Mouse (Mus musculus) hindbrain, embryonic 13.5 days (tissue): ENCODE measurements around the gene Birc7. TPM values are rescaled to one million over a fixed set of nuclear protein-coding genes. Genes with fewer than 3 reads are reported as not detected.

Experiments
- ATAC-seq: fragments of 200-750 bp; cut with Nextera tagmentation; 2 replicates; pipeline ENCODE4 v1.8.0; 2017; ENCODE audit warnings: moderate TSS enrichment; ENCODE audit not compliant: low FRiP score
- H3K27ac ChIP-seq: fragments of 300-500 bp; sonication (generic); 2 replicates; pipeline ENCODE4 v1.5.1; 2015; ENCODE audit warnings: inconsistent platforms, mild to moderate bottlenecking, moderate library complexity
- H3K27me3 ChIP-seq: fragments of 300-500 bp; sonication (generic); 2 replicates; pipeline ENCODE4 v1.6.1; 2015; ENCODE audit warnings: mild to moderate bottlenecking, inconsistent platforms
- H3K36me3 ChIP-seq: fragments of 300-500 bp; sonication (generic); 2 replicates; pipeline ENCODE4 v1.6.1; 2015; ENCODE audit warnings: mild to moderate bottlenecking, inconsistent platforms
- H3K4me1 ChIP-seq: fragments of 300-500 bp; sonication (generic); replicated peaks from 2 replicates; pipeline ENCODE4 v1.6.1; 2015; ENCODE audit warnings: inconsistent platforms
- H3K4me2 ChIP-seq: fragments of 300-500 bp; sonication (generic); 2 replicates; pipeline ENCODE4 v1.6.1; 2015; ENCODE audit warnings: inconsistent platforms, mild to moderate bottlenecking, moderate library complexity
- H3K4me3 ChIP-seq: fragments of 300-500 bp; sonication (generic); 2 replicates; pipeline ENCODE4 v1.5.1; 2015; ENCODE audit warnings: mild to moderate bottlenecking, inconsistent platforms
- H3K9ac ChIP-seq: fragments of 300-500 bp; sonication (generic); 2 replicates; pipeline ENCODE4 v1.6.1; 2015; ENCODE audit warnings: mild to moderate bottlenecking, inconsistent platforms
- H3K9me3 ChIP-seq: fragments of 300-500 bp; sonication (generic); 2 replicates; pipeline ENCODE4 v1.6.1; 2016; ENCODE audit warnings: inconsistent platforms
- WGBS: fragments of 180-500 bp; shearing (Covaris S2); methylation state at CpG from one replicate; pipeline ENCODE4 v1.1.7; 2015; 5-methylcytosine and 5-hydroxymethylcytosine counted together
- microRNA-seq: library from miRNA; unstranded; fragments of <30 nt; microRNA quantifications from one replicate; pipeline ENCODE4, GENCODE M21; 2016
- polyA plus RNA-seq: library from polyadenylated mRNA; unstranded; fragments of >200 nt; fragmentation: Nextera tagmentation; extraction: Ambion mirVana; gene quantifications from 2 replicates; pipeline ENCODE4 v1.2.1, GENCODE M21; 2015

Birc7 gene
- polyA plus RNA-seq, 1 experiment from 2014 or later, result 0.35 TPM

- Histone ChIP-seq H3K27ac (no peak overlapping the region), H3K9me3 (no peaks in the 10 kb centered on the region), H3K4me3 (no peak overlapping the region), H3K27me3 (no peaks in the 10 kb centered on the region), H3K4me2 (no peak overlapping the region), H3K9ac (no peak overlapping the region), H3K36me3 (no peaks in the 10 kb centered on the region), H3K4me1 (peaks cover 9% of the 10 kb centered on the region; the same call in 1 of the 2 replicates)
- ATAC-seq, result no peak
- WGBS, result 84% methylated on average over 7 of the region's 7 CpGs
These were observed 30.8 kb downstream of the Birc7 start for GRCm38 (mm10) chr2:180959605-180960004.

GRCm38 (mm10) chr2:180960187-180960586 lies 31.4 kb downstream of the Birc7 start:
- H3K27me3 ChIP-seq, result no peaks in the 10 kb centered on the region
- no peak overlapping the region for H3K27ac ChIP-seq
- ATAC-seq, result no peak
- H3K4me1 ChIP-seq, result peaks cover 5% of the 10 kb centered on the region; the same call in 1 of the 2 replicates
- no peaks in the 10 kb centered on the region for H3K36me3 ChIP-seq
- H3K9ac ChIP-seq, result no peak overlapping the region
- no peak overlapping the region for H3K4me3 ChIP-seq
- H3K9me3 ChIP-seq, result no peaks in the 10 kb centered on the region
- no peak overlapping the region for H3K4me2 ChIP-seq
- WGBS, result 73% methylated on average over 3 of the region's 3 CpGs

- H3K4me1 ChIP-seq, result peaks cover 11% of the 10 kb centered on the region
- ATAC-seq, result no peak
- no peak overlapping the region for H3K27ac ChIP-seq
- H3K9ac ChIP-seq, result no peak overlapping the region
- H3K36me3 ChIP-seq, result no peaks in the 10 kb centered on the region
- no peak overlapping the region for H3K4me2 ChIP-seq
- WGBS, result 80% methylated on average over 2 of the region's 2 CpGs
- no peaks in the 10 kb centered on the region for H3K27me3 ChIP-seq
- H3K9me3 ChIP-seq, result no peaks in the 10 kb centered on the region
- H3K4me3 ChIP-seq, result no peak overlapping the region
These were observed 33.9 kb downstream of the Birc7 start for GRCm38 (mm10) chr2:180962616-180963308.

GRCm38 (mm10) chr2:180963956-180964355 lies 35.1 kb downstream of the Birc7 start:
- no peak overlapping the region for H3K9ac ChIP-seq
- no peak overlapping the region for H3K27ac ChIP-seq
- H3K4me3 ChIP-seq, result no peak overlapping the region
- H3K4me1 ChIP-seq, result peaks cover 22% of the 10 kb centered on the region
- no peaks in the 10 kb centered on the region for H3K27me3 ChIP-seq
- no peaks in the 10 kb centered on the region for H3K9me3 ChIP-seq
- peaks cover 3% of the 10 kb centered on the region; the same call in 1 of the 2 replicates for H3K36me3 ChIP-seq
- no peak for ATAC-seq
- H3K4me2 ChIP-seq, result no peak overlapping the region
- 8% methylated on average over 5 of the region's 5 CpGs for WGBS

- Histone ChIP-seq H3K27me3 (no peaks in the 10 kb centered on the region), H3K4me1 (peaks cover 28% of the 10 kb centered on the region), H3K36me3 (peaks cover 20% of the 10 kb centered on the region), H3K27ac (peak overlapping the region; percentile 91), H3K9me3 (no peaks in the 10 kb centered on the region), H3K4me2 (peak overlapping the region; percentile 98), H3K9ac (peak overlapping the region; percentile 98), H3K4me3 (peak overlapping the region; percentile 95)
- no peak for ATAC-seq
- 18% methylated on average over 14 of the region's 14 CpGs for WGBS
These were observed 37.5 kb downstream of the Birc7 start for GRCm38 (mm10) chr2:180966092-180966882.

- H3K4me2 ChIP-seq, result peak within 1 kb of the TSS; percentile 98
- no peaks in the 10 kb centered on the region for H3K9me3 ChIP-seq
- H3K27ac ChIP-seq, result peak within 1 kb of the TSS; percentile 91
- peaks cover 28% of the 10 kb centered on the region for H3K4me1 ChIP-seq
- no peaks in the 10 kb centered on the region for H3K27me3 ChIP-seq
- H3K9ac ChIP-seq, result peak within 1 kb of the TSS; percentile 98
- peak within 1 kb of the TSS; percentile 95 for H3K4me3 ChIP-seq
- peaks cover 29% of the 10 kb centered on the region for H3K36me3 ChIP-seq
- ATAC-seq, result peak; percentile 92
- WGBS, result under 1% methylated on average over 57 of the region's 57 CpGs
These were observed 38.4 kb downstream of the Birc7 start, which contains the start of gene Arfgap1 for GRCm38 (mm10) chr2:180967010-180967763. Arfgap1 (plus strand) TSS chr2:180967225.

GRCm38 (mm10) chr2:180981133-180981532 lies 52.3 kb downstream of the Birc7 start:
- Histone ChIP-seq H3K4me3 (no peak overlapping the region), H3K9ac (no peak overlapping the region), H3K9me3 (no peaks in the 10 kb centered on the region), H3K36me3 (peaks cover 87% of the 10 kb centered on the region), H3K4me1 (no peaks in the 10 kb centered on the region), H3K27me3 (no peaks in the 10 kb centered on the region), H3K27ac (no peak overlapping the region), H3K4me2 (no peak overlapping the region)
- WGBS, result 88% methylated on average over 6 of the region's 6 CpGs
- no peak for ATAC-seq

Small RNAs within 50 kb of the gene (microRNA-seq; reads per million reads assigned to microRNA genes)
- 2.1 reads per million for gene Mir124a-3

Other genes with a start within 250 kb of the Birc7 start
- 27.6 and 29.7 TPM in 2 replicates for gene Dido1, start 219.0 kb upstream of the Birc7 start, polyA plus RNA-seq
- gene Gid8, start 218.9 kb upstream of the Birc7 start, polyA plus RNA-seq, result 56.6 and 58.7 TPM in 2 replicates
- gene Slc17a9, start 203.8 kb upstream of the Birc7 start, polyA plus RNA-seq, result 0.19 and 0.83 TPM in 2 replicates
- gene Bhlhe23, start 152.1 kb upstream of the Birc7 start, polyA plus RNA-seq, result 1.2 and 2.5 TPM in 2 replicates
- 42.2 and 47.6 TPM in 2 replicates for gene Ythdf1, start 8.1 kb upstream of the Birc7 start, polyA plus RNA-seq
- 90.9 and 106 TPM in 2 replicates for gene Nkain4, start 25.7 kb downstream of the Birc7 start, polyA plus RNA-seq
- 101 and 107 TPM in 2 replicates for gene Arfgap1, start 38.2 kb downstream of the Birc7 start, polyA plus RNA-seq
- gene Col20a1, start 57.5 kb downstream of the Birc7 start, polyA plus RNA-seq, result 0.61 and 0.78 TPM in 2 replicates
- gene Chrna4, start 114.5 kb downstream of the Birc7 start, polyA plus RNA-seq, result 33.6 and 37.0 TPM in 2 replicates
- gene Kcnq2, start 206.3 kb downstream of the Birc7 start, polyA plus RNA-seq, result 50.0 and 53.9 TPM in 2 replicates
- gene Eef1a2, start 228.0 kb downstream of the Birc7 start, polyA plus RNA-seq, result 6.4 and 6.7 TPM in 2 replicates